Mouse (Mus musculus): Measurements from ENCODE around the gene Ppp1ca. TPM values are rescaled to one million over a fixed set of nuclear protein-coding genes. Genes with fewer than 3 reads are reported as not detected.

The Ppp1ca gene
- polyA plus RNA-seq, 1 experiment from 2014 or later, result 587 TPM

DNA sequence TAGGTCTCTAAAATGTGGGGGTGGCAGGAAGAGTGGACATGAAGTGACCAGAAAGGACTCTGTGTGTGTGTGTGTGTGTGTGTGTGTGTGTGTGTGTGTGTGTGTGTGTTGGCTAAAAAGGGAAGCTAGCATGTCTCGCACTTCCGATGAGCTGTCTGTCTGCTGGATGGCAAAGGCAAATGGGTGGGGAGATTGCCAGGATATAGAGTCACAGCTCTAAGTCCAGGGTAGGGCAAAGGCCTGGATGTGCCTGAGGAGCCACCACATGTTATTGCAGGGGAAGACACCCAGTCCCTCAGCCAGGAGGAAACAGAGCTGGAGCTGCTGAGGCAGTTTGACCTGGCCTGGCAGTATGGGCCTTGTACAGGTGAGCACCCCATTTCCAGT is 40.3 kb downstream of the Ppp1ca start:
- H3K27ac ChIP-seq (replicated peaks), result peak overlapping the region; percentile 88
- ATAC-seq (ENCODE audit: low FRiP score, low read depth), result no peak
- no peaks in the 10 kb centered on the region for H3K36me3 ChIP-seq
- H3K4me1 ChIP-seq (replicated peaks), result peaks cover 14% of the 10 kb centered on the region
- peak overlapping the region; percentile 87 for H3K4me2 ChIP-seq
- H3K4me3 ChIP-seq, result peak overlapping the region; percentile 64
- H3K27me3 ChIP-seq, result 0 out of 2 replicates have a peak, but pooled peaks cover 9% of the 10 kb centered on the region
- H3K9me3 ChIP-seq, result no peaks in the 10 kb centered on the region
- WGBS, result 15% methylated on average over 2 of the region's 2 CpGs
- H3K9ac ChIP-seq, result peak overlapping the region; percentile 62

DNA sequence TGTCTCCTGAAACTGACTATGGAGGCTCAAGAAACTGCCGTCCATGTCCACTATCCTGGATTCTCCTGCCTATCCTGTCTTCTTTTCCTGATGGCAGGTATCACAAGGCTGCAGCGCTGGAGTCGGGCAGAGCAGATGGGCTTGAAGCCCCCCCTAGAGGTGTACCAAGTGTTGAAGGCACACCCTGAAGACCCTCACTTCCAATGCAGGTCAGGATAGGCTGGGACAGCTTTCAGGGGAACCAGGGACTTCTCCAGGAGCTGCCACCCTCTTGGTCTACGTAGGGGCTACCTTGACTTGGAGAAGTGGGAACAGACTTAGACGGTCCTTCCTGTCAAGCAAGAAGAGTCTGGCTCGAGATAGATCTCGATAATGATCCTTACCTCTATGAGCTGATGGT is 40.8 kb downstream of the Ppp1ca start:
- Histone ChIP-seq H3K9me3 (no peaks in the 10 kb centered on the region), H3K4me1 (replicated peaks) (peaks cover 14% of the 10 kb centered on the region), H3K9ac (peak overlapping the region; percentile 62), H3K4me2 (peak overlapping the region; percentile 87), H3K27me3 (0 out of 2 replicates have a peak, but pooled peaks cover 7% of the 10 kb centered on the region), H3K27ac (replicated peaks) (no peak overlapping the region; the same call in 1 of the 2 replicates), H3K4me3 (no peak overlapping the region), H3K36me3 (no peaks in the 10 kb centered on the region)
- no peak for ATAC-seq (ENCODE audit: low FRiP score, low read depth)
- WGBS, result 80% methylated on average over 7 of the region's 7 CpGs

DNA sequence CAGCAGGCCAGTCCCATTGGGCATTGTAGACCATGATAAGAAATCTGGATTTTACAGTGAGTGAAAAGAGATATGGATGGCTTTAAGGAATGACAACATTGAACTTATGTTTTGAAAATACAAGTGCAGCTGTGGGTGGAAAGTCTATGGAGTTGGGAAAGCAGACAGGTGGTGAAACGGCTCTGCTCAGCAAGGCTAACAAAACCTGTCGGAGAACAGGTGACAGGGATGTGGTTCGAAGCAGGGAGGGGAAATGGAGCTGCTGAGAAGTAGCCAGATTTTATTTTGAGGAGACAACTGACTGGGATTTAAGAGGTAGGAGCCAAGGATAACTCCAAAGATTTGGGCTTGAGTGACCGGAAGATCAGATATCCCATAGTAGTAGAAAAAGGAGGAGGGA is 42.7 kb downstream of the Ppp1ca start:
- H3K27me3 ChIP-seq, result 0 out of 2 replicates have a peak, but pooled peaks cover 2% of the 10 kb centered on the region
- H3K36me3 ChIP-seq, result no peaks in the 10 kb centered on the region
- no peak overlapping the region for H3K27ac ChIP-seq (replicated peaks)
- H3K4me3 ChIP-seq, result no peak overlapping the region
- WGBS, result 85% methylated on average over 4 of the region's 4 CpGs
- no peak overlapping the region for H3K4me2 ChIP-seq
- no peaks in the 10 kb centered on the region for H3K9me3 ChIP-seq
- H3K9ac ChIP-seq, result no peak overlapping the region
- ATAC-seq (ENCODE audit: low FRiP score, low read depth), result no peak
- H3K4me1 ChIP-seq (replicated peaks), result peaks cover 14% of the 10 kb centered on the region

DNA sequence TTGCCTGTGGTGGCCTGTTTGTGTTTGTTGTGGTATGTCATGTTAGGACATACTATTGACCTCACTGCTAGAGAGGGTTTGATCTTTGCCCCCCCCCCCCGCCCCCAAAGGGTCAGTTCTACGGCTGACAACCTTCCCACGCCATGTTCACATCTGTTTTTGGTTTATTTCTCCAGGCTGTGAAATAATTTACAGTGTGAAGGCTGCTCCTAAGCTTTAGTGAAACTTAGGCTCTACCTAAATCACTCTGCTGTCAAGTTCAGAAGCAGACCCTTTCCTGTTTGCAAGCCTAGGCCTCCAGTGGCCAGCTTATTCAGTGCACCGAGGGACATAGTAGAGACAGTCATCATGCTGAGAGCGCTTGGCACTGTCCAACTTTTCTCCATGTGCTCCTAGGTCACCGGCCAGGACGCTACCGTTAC is 48.4 kb downstream of the Ppp1ca start:
- Histone ChIP-seq H3K4me3 (no peak overlapping the region), H3K36me3 (no peaks in the 10 kb centered on the region), H3K4me2 (no peak overlapping the region), H3K27me3 (no peaks in the 10 kb centered on the region), H3K27ac (replicated peaks) (no peak overlapping the region), H3K9me3 (no peaks in the 10 kb centered on the region), H3K9ac (no peak overlapping the region), H3K4me1 (replicated peaks) (no peaks in the 10 kb centered on the region)
- WGBS, result 78% methylated on average over 8 of the region's 8 CpGs
- ATAC-seq (ENCODE audit: low FRiP score, low read depth), result no peak

DNA sequence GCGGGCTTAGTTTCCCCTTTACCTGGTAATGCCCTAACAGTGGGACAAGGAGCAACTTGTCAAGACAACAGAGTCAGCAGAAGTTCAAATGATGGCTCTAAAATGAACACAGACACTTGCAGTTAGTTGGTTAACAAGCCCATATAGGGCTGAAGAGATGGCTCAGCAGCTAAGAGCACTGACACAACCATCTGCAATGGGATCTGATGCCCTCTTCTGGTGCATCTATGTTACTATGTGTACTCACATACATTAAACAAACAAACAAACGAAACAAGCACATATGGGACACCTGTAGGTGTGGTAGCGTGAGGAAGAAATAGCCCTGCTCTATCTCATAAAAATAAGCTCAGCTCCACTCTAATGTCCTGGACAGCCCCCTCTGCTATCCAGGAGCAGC is 50.6 kb downstream of the Ppp1ca start:
- ATAC-seq (ENCODE audit: low FRiP score, low read depth), result no peak
- WGBS, result 62% methylated on average over 3 of the region's 3 CpGs
- no peaks in the 10 kb centered on the region for H3K27me3 ChIP-seq

DNA sequence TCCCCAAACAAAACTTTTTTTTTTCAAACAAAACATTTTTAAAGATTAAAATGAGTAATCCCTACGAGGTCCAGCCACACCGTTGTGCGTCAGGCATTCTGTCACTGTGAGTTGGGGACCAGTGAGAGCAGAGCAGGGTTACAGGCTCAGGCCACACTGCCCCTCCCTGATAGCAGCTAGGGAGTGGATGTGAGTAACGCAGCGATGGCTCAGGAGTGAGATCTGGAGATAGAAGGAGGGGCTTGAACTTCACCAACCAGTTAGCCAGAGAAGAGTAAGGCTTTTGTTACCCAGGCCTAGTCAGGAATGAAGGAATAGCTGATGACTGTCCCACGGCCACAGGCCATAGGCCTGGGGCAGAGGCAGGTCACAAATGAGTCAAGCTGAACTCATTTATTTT is 52.9 kb downstream of the Ppp1ca start:
- Histone ChIP-seq H3K9ac (no peak overlapping the region), H3K27me3 (no peaks in the 10 kb centered on the region), H3K4me3 (no peak overlapping the region), H3K36me3 (no peaks in the 10 kb centered on the region), H3K9me3 (no peaks in the 10 kb centered on the region), H3K27ac (replicated peaks) (no peak overlapping the region), H3K4me2 (no peak overlapping the region), H3K4me1 (replicated peaks) (no peaks in the 10 kb centered on the region)
- WGBS, result 85% methylated on average over 6 of the region's 6 CpGs
- ATAC-seq (ENCODE audit: low FRiP score, low read depth), result no peak

More for the DNA sequence above, 50.6 kb downstream of the Ppp1ca start:
- no peak overlapping the region for H3K9ac ChIP-seq
- H3K27ac ChIP-seq (replicated peaks), result no peak overlapping the region
- H3K4me2 ChIP-seq, result no peak overlapping the region
- no peak overlapping the region for H3K4me3 ChIP-seq
- H3K36me3 ChIP-seq, result no peaks in the 10 kb centered on the region
- no peaks in the 10 kb centered on the region for H3K9me3 ChIP-seq
- no peaks in the 10 kb centered on the region for H3K4me1 ChIP-seq (replicated peaks)

Small RNAs within 50 kb of the gene (microRNA-seq; reads per million reads assigned to microRNA genes)
- not detected for gene Gm26115

Other genes with a start within 250 kb of the Ppp1ca start
- not detected in 2 replicates for gene Aldh3b3, start 233.4 kb upstream of the Ppp1ca start, polyA plus RNA-seq (2015; fragmentation: Nextera tagmentation; extraction: Ambion mirVana)
- gene Aldh3b2, start 219.7 kb upstream of the Ppp1ca start, polyA plus RNA-seq (2015; fragmentation: Nextera tagmentation; extraction: Ambion mirVana), result 0.18 and 0.27 TPM in 2 replicates
- 2.5 and 3.0 TPM in 2 replicates for gene Acy3, start 205.5 kb upstream of the Ppp1ca start, polyA plus RNA-seq (2015; fragmentation: Nextera tagmentation; extraction: Ambion mirVana)
- 0.31 and 0.40 TPM in 2 replicates for gene Tbx10, start 199.3 kb upstream of the Ppp1ca start, polyA plus RNA-seq (2015; fragmentation: Nextera tagmentation; extraction: Ambion mirVana)
- 25.8 and 26.5 TPM in 2 replicates for gene Nudt8, start 191.5 kb upstream of the Ppp1ca start, polyA plus RNA-seq (2015; fragmentation: Nextera tagmentation; extraction: Ambion mirVana)
- gene Gm49405, start 191.4 kb upstream of the Ppp1ca start, polyA plus RNA-seq (2015; fragmentation: Nextera tagmentation; extraction: Ambion mirVana), result 5.1 and 5.5 TPM in 2 replicates
- 5.9 and 6.4 TPM in 2 replicates for gene Doc2g, start 188.8 kb upstream of the Ppp1ca start, polyA plus RNA-seq (2015; fragmentation: Nextera tagmentation; extraction: Ambion mirVana)
- gene Ndufv1, start 179.3 kb upstream of the Ppp1ca start, polyA plus RNA-seq (2015; fragmentation: Nextera tagmentation; extraction: Ambion mirVana), result 244 and 247 TPM in 2 replicates
- gene Gstp1, start 154.1 kb upstream of the Ppp1ca start, polyA plus RNA-seq (2015; fragmentation: Nextera tagmentation; extraction: Ambion mirVana), result 534 and 573 TPM in 2 replicates
- gene Gstp2, start 146.0 kb upstream of the Ppp1ca start, polyA plus RNA-seq (2015; fragmentation: Nextera tagmentation; extraction: Ambion mirVana), result 0.60 and 2.2 TPM in 2 replicates
- not detected in 2 replicates for gene Gstp3, start 132.5 kb upstream of the Ppp1ca start, polyA plus RNA-seq (2015; fragmentation: Nextera tagmentation; extraction: Ambion mirVana)
- gene Cabp2, start 110.5 kb upstream of the Ppp1ca start, polyA plus RNA-seq (2015; fragmentation: Nextera tagmentation; extraction: Ambion mirVana), result not detected in 2 replicates
- gene Cdk2ap2, start 94.9 kb upstream of the Ppp1ca start, polyA plus RNA-seq (2015; fragmentation: Nextera tagmentation; extraction: Ambion mirVana), result 82.5 and 92.5 TPM in 2 replicates
- 74.3 and 81.1 TPM in 2 replicates for gene Pitpnm1, start 92.1 kb upstream of the Ppp1ca start, polyA plus RNA-seq (2015; fragmentation: Nextera tagmentation; extraction: Ambion mirVana)
- gene Aip, start 66.2 kb upstream of the Ppp1ca start, polyA plus RNA-seq (2015; fragmentation: Nextera tagmentation; extraction: Ambion mirVana), result 102 and 104 TPM in 2 replicates
- gene Gpr152, start 52.3 kb upstream of the Ppp1ca start, polyA plus RNA-seq (2015; fragmentation: Nextera tagmentation; extraction: Ambion mirVana), result 0.04 and 0.05 TPM in 2 replicates
- gene Cabp4, start 48.0 kb upstream of the Ppp1ca start, polyA plus RNA-seq (2015; fragmentation: Nextera tagmentation; extraction: Ambion mirVana), result 0.21 and 0.26 TPM in 2 replicates
- gene Coro1b, start 43.4 kb upstream of the Ppp1ca start, polyA plus RNA-seq (2015; fragmentation: Nextera tagmentation; extraction: Ambion mirVana), result 119 and 121 TPM in 2 replicates
- 0.26 and 0.83 TPM in 2 replicates for gene Ptprcap, start 38.5 kb upstream of the Ppp1ca start, polyA plus RNA-seq (2015; fragmentation: Nextera tagmentation; extraction: Ambion mirVana)
- gene Rps6kb2, start 28.7 kb upstream of the Ppp1ca start, polyA plus RNA-seq (2015; fragmentation: Nextera tagmentation; extraction: Ambion mirVana), result 47.8 and 56.7 TPM in 2 replicates
- gene Carns1, start 16.6 kb upstream of the Ppp1ca start, polyA plus RNA-seq (2015; fragmentation: Nextera tagmentation; extraction: Ambion mirVana), result 5.6 and 6.1 TPM in 2 replicates
- gene Tbc1d10c, start 781 bp upstream of the Ppp1ca start, polyA plus RNA-seq (2015; fragmentation: Nextera tagmentation; extraction: Ambion mirVana), result 0.98 and 1.5 TPM in 2 replicates
- gene Rad9a, start 9.6 kb downstream of the Ppp1ca start, polyA plus RNA-seq (2015; fragmentation: Nextera tagmentation; extraction: Ambion mirVana), result 25.5 and 27.5 TPM in 2 replicates
- 0.69 and 0.75 TPM in 2 replicates for gene Clcf1, start 22.2 kb downstream of the Ppp1ca start, polyA plus RNA-seq (2015; fragmentation: Nextera tagmentation; extraction: Ambion mirVana)
- not detected in 2 replicates for gene AC109138.7, start 22.3 kb downstream of the Ppp1ca start, polyA plus RNA-seq (2015; fragmentation: Nextera tagmentation; extraction: Ambion mirVana)
- 19.2 and 20.9 TPM in 2 replicates for gene Pold4, start 39.8 kb downstream of the Ppp1ca start, polyA plus RNA-seq (2015; fragmentation: Nextera tagmentation; extraction: Ambion mirVana)
- gene Ssh3, start 77.1 kb downstream of the Ppp1ca start, polyA plus RNA-seq (2015; fragmentation: Nextera tagmentation; extraction: Ambion mirVana), result 15.9 and 18.5 TPM in 2 replicates
- gene Ankrd13d, start 91.1 kb downstream of the Ppp1ca start, polyA plus RNA-seq (2015; fragmentation: Nextera tagmentation; extraction: Ambion mirVana), result 58.3 and 63.4 TPM in 2 replicates
- gene Grk2, start 114.2 kb downstream of the Ppp1ca start, polyA plus RNA-seq (2015; fragmentation: Nextera tagmentation; extraction: Ambion mirVana), result 25.7 and 31.9 TPM in 2 replicates
- 32.7 and 36.3 TPM in 2 replicates for gene Kdm2a, start 206.2 kb downstream of the Ppp1ca start, polyA plus RNA-seq (2015; fragmentation: Nextera tagmentation; extraction: Ambion mirVana)
- 5.7 and 6.7 TPM in 2 replicates for gene Rhod, start 247.4 kb downstream of the Ppp1ca start, polyA plus RNA-seq (2015; fragmentation: Nextera tagmentation; extraction: Ambion mirVana)

Measured in hindbrain, embryonic 15.5 days (tissue).